Comparison of ENCODE assay signal across 10 mouse cellular contexts in the genomic region with DNA sequence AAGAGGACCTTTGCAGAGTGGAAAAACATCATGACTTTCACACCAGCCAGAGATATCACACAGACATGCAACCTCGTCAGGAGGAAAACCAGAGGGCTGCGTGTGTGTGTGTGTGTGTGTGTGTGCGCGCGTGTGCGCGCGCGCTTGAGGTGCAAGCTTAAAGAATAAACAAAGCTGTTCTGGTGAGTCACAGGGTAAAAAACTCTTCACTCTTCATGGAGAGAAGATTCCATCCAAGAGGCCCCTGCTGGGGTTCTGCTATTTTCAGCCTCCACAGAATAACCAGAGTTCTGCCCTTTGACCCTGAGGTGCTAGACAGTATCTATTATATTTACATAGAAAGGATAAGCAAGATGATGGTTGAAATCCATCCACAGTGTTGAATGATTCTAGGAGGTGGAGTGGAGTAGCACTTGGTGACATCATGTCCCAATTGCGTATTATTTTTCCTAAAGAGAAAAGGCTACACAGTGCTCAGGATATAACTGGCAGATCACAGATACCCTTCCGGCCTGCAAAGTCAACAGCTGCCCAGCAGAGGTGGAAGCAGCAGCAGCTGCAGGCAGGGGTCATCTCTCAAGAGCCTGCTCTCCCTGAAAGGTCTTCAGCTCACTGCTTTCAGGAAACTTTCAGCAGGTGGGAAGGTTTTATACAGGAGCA. TPM values are rescaled to one million over a fixed set of nuclear protein-coding genes. Genes with fewer than 3 reads are reported as not detected.
A peak's percentile ranks its signal among the peaks of the same experiment; 100 is the strongest.
DNase-seq lines count a peak whose midpoint lies in the region; ATAC-seq and TF ChIP-seq lines count a peak whose summit lies in the region.
"Had no signal": no experiment of that assay in that cellular context is flagged by ENCODE, and none has a peak within 500 bp of the region (broad histone marks: within the 10 kb centered on the region; RNA-seq: fewer than 3 reads in every experiment).

No protein-coding gene starts in this region.

- no peak overlapping the region for H3K4me3 ChIP-seq in intestine, postnatal 0 days (ENCODE audit: low read depth, low read length)
- H3K4me3 ChIP-seq in stomach, embryonic 15.5 days (replicated peaks): no peak overlapping the region
- H3K4me3 ChIP-seq: limb, embryonic 12.5 days had no signal

- 18% methylated on average over 11 of the region's 11 CpGs for WGBS in intestine, postnatal 0 days
- WGBS in stomach, embryonic 15.5 days: 25% methylated on average over 11 of the region's 11 CpGs

- ATAC-seq in intestine, postnatal 0 days: peak; percentile 64
- ATAC-seq in stomach, embryonic 15.5 days (ENCODE audit: insufficient read depth, low FRiP score, low read depth): peak; percentile 40; the same call in 1 of the 2 replicates

- no peaks in the 10 kb centered on the region for H3K9me3 ChIP-seq in intestine, postnatal 0 days (ENCODE audit: control insufficient read depth)
- H3K9me3 ChIP-seq in stomach, embryonic 15.5 days: no peaks in the 10 kb centered on the region
- H3K9me3 ChIP-seq: limb, embryonic 12.5 days had no signal

- peak overlapping the region; percentile 7; the same call in 1 of the 2 replicates for H3K4me2 ChIP-seq in intestine, postnatal 0 days (replicated peaks; ENCODE audit: low read depth)
- no peak overlapping the region for H3K4me2 ChIP-seq in stomach, embryonic 15.5 days
- H3K4me2 ChIP-seq: limb, embryonic 12.5 days had no signal

- no peak for TF ChIP-seq CTCF in intestine, postnatal 0 days (IDR thresholded peaks at IDR 0.05; ENCODE audit: low read depth)

- H3K4me1 ChIP-seq in intestine, postnatal 0 days (replicated peaks; ENCODE audit: control insufficient read depth, insufficient read depth, low read length): peaks cover 12% of the 10 kb centered on the region; the same call in 1 of the 2 replicates
- H3K4me1 ChIP-seq in stomach, embryonic 15.5 days: peaks cover 47% of the 10 kb centered on the region

- 0 out of 2 replicates have a peak, but pooled peaks cover 5% of the 10 kb centered on the region for H3K36me3 ChIP-seq in intestine, postnatal 0 days (ENCODE audit: control insufficient read depth, insufficient read depth)
- H3K36me3 ChIP-seq in stomach, embryonic 15.5 days: no peaks in the 10 kb centered on the region

- H3K9ac ChIP-seq in intestine, postnatal 0 days (ENCODE audit: low read depth, low read length): no peak overlapping the region
- no peak overlapping the region for H3K9ac ChIP-seq in stomach, embryonic 15.5 days
- H3K9ac ChIP-seq: limb, embryonic 12.5 days had no signal

- peak overlapping the region; percentile 65 for H3K27ac ChIP-seq in intestine, postnatal 0 days (ENCODE audit: low read depth, low read length)
- H3K27ac ChIP-seq in stomach, embryonic 15.5 days: peak overlapping the region; percentile 59

- peak; percentile 90 for DNase-seq in heart, adult 11 months
- no peak for DNase-seq in heart, adult 18-20 months
- DNase-seq in right cerebral cortex, adult 18-20 months: peak; percentile 12
- DNase-seq in right cerebral cortex, postnatal 25 days: no peak
- DNase-seq in cerebellum, adult 9-11 months: no peak
- DNase-seq in layer of hippocampus, adult 18-20 months (ENCODE audit: low spot score in 2 of 2): no peak
- DNase-seq: cerebellum, postnatal 14 days had no signal

- H3K27me3 ChIP-seq in intestine, postnatal 0 days (replicated peaks; ENCODE audit: control insufficient read depth, insufficient read depth, low read length): no peaks in the 10 kb centered on the region
- no peaks in the 10 kb centered on the region for H3K27me3 ChIP-seq in stomach, embryonic 15.5 days (replicated peaks)
- H3K27me3 ChIP-seq: limb, embryonic 12.5 days had no signal

RNA-seq across cellular contexts. Expression of a gene that starts 41.0 kb away (rescaled TPM):
- total RNA-seq in heart, adult 18-20 months (2021): 10 to 100 TPM; 23.2 to 24.1 TPM
- polyA plus RNA-seq in intestine, postnatal 0 days (2015; fragmentation: Nextera tagmentation; extraction: Ambion mirVana): 9.9 and 10.0 TPM in 2 replicates
- 18.1 and 21.7 TPM in 2 replicates for polyA plus RNA-seq in stomach, embryonic 15.5 days (2015; fragmentation: Nextera tagmentation; extraction: Ambion mirVana)
- 1 to 10 TPM; 9.3 to 9.4 TPM for total RNA-seq in layer of hippocampus, adult 18-20 months (2021)

Comparison
In these comparisons a context has a peak if more than half of its experiments do, and no peak if none do; other contexts are left out.
1. DNase-seq: peak in heart, adult 11 months (single experiment) and right cerebral cortex, adult 18-20 months (single experiment); none in heart, adult 18-20 months (0 of 2), right cerebral cortex, postnatal 25 days (single experiment), cerebellum, adult 9-11 months (single experiment) and layer of hippocampus, adult 18-20 months (0 of 2).